Mouse (Mus musculus) intestine, embryonic 14.5 days (tissue): ENCODE measurements around the gene Olfr1487. TPM values are rescaled to one million over a fixed set of nuclear protein-coding genes. Genes with fewer than 3 reads are reported as not detected.
"Not testable (repeated sequence)": the region's sequence is repeated elsewhere in the genome, so short reads cannot be mapped to it uniquely, and the experiment has no call there.

Experiments used
- ATAC-seq: fragments of 200-750 bp; cut with Nextera tagmentation; replicated peaks from 2 replicates; pipeline ENCODE4 v1.8.0; 2017; ENCODE audit warnings: low read depth, moderate number of reproducible peaks, moderate TSS enrichment, moderate library complexity; ENCODE audit not compliant: low FRiP score, low TSS enrichment
- DNase-seq: peaks from one replicate; pipeline ENCODE4 v3.0.0-alpha.2; 2018; ENCODE audit warnings: low spot score
- H3K27ac ChIP-seq: fragments of 300-500 bp; sonication (generic); 2 replicates; pipeline ENCODE4 v1.5.1; 2014; ENCODE audit warnings: low read depth, mild to moderate bottlenecking, control low read depth
- H3K27me3 ChIP-seq: fragments of 300-500 bp; sonication (generic); replicated peaks from 2 replicates; pipeline ENCODE4 v1.6.1; 2014; ENCODE audit warnings: low read length, control low read depth; ENCODE audit not compliant: control insufficient read depth, insufficient read depth
- H3K36me3 ChIP-seq: fragments of 300-500 bp; sonication (generic); 2 replicates; pipeline ENCODE4 v1.6.1; 2014; ENCODE audit warnings: low read length, control low read depth; ENCODE audit not compliant: control insufficient read depth, insufficient read depth
- H3K4me1 ChIP-seq: fragments of 300-500 bp; sonication (generic); replicated peaks from 2 replicates; pipeline ENCODE4 v1.6.1; 2014; ENCODE audit warnings: low read length, control low read depth, mixed read lengths; ENCODE audit not compliant: control insufficient read depth, insufficient read depth
- H3K4me2 ChIP-seq: fragments of 300-500 bp; sonication (generic); 2 replicates; pipeline ENCODE4 v1.6.1; 2014; ENCODE audit warnings: low read length
- H3K4me3 ChIP-seq: fragments of 300-500 bp; sonication (generic); 2 replicates; pipeline ENCODE4 v1.5.1; 2014; ENCODE audit warnings: low read depth, low read length, control low read depth, mixed read lengths
- H3K9ac ChIP-seq: fragments of 300-500 bp; sonication (generic); 2 replicates; pipeline ENCODE4 v1.6.1; 2014; ENCODE audit warnings: mild to moderate bottlenecking, low read length
- H3K9me3 ChIP-seq: fragments of 300-500 bp; sonication (generic); 2 replicates; pipeline ENCODE4 v1.6.1; 2016; ENCODE audit warnings: low read length, control low read depth; ENCODE audit not compliant: control insufficient read depth
- WGBS: fragments of 180-500 bp; shearing (Covaris S2); extraction: QIAGEN DNeasy Blood & Tissue Kit; methylation state at CpG from one replicate; pipeline ENCODE4 v1.1.7; 2014; 5-methylcytosine and 5-hydroxymethylcytosine counted together
- microRNA-seq: library from miRNA; unstranded; fragments of <30 nt; microRNA quantifications from one replicate; pipeline ENCODE4, GENCODE M21; 2016
- polyA plus RNA-seq: library from polyadenylated mRNA; unstranded; fragments of >200 nt; fragmentation: Nextera tagmentation; extraction: Ambion mirVana; gene quantifications from 2 replicates; pipeline ENCODE4 v1.2.1, GENCODE M21; 2014

The Olfr1487 gene
- polyA plus RNA-seq: not detected in 2 replicates

DNA sequence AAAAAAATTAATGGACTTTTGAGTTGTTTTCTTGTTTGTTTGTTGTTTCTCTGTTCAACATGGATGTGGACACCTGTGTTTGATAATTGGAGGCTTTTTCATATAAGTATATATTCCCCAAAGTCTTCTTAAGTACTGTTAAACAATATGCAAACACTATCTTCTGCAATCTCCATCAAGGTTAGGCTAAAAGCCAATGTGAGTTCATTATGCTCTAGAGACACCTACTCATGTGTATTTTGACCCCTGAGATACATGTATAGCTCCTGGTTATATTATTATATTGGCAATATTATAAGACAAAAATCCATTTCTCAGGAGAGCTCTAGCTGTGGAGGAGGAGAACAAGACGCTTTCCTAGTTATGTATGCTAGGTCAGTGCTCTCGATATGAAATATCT, at the start of gene Olfr1487:
Gene Olfr1487, plus strand, starts transcription at position 301 of the 400 bp plus-strand sequence.
- not testable (repeated sequence) for H3K27ac ChIP-seq, ATAC-seq, H3K27me3 ChIP-seq, H3K9ac ChIP-seq, H3K36me3 ChIP-seq, H3K4me1 ChIP-seq, H3K4me3 ChIP-seq, H3K9me3 ChIP-seq, DNase-seq, H3K4me2 ChIP-seq
- 85% methylated on average over 2 of the region's 2 CpGs for WGBS

DNA sequence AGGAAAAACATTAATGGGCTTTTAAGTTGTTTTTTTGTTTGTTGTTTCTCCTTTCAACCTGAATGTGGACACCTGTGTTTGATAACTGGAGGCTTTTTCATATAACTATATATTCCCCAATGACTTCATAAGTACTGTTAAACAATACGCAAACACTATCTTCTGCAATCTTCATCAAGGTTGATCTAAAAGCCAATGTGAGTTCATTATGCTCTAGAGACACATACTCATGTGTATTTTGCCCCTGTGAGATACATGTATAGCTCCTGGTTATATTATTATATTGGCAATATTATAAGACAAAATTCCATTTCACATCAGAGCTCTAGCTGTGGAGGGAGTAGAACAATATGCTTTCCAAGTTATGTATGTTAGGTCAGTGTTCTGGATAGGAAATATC, 34.0 kb upstream of the Olfr1487 start, which contains the start of gene Olfr1484:
Gene Olfr1484, plus strand, starts transcription at position 301 of the 400 bp plus-strand sequence.
- ATAC-seq (no peak), DNase-seq (no peak)
- no peaks in the 10 kb centered on the region for H3K36me3 ChIP-seq
- H3K4me2 ChIP-seq: no peak within 1 kb of the TSS
- H3K9ac ChIP-seq: no peak within 1 kb of the TSS
- 95% methylated on average over 1 of the region's 1 CpGs for WGBS
- H3K27me3 ChIP-seq: no peaks in the 10 kb centered on the region
- H3K27ac ChIP-seq: no peak within 1 kb of the TSS
- no peak within 1 kb of the TSS for H3K4me3 ChIP-seq
- H3K4me1 ChIP-seq: no peaks in the 10 kb centered on the region
- no peaks in the 10 kb centered on the region for H3K9me3 ChIP-seq

DNA sequence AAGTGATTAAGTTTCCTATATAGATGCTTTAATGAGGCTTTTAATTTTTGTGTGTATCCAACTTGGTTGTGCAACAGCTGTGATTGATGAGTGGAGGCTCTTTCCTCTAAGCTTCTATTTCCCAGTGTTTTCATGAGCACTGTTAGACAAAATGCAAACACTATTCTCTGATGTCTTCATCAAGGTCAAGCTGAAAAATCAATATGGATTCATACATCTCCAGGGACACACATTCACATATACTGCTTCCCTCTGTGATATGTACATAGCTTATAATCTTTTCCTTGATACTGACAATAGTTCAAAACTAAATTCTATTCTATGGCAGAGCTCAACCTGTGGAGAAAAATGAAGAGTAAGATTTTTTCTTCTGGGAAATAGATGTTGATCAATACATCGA, 14.1 kb downstream of the Olfr1487 start, which contains the start of gene Olfr1489:
Gene Olfr1489, plus strand, starts transcription at position 301 of the 400 bp plus-strand sequence.
- no peak within 1 kb of the TSS for H3K9ac ChIP-seq
- no peaks in the 10 kb centered on the region for H3K27me3 ChIP-seq
- no peak within 1 kb of the TSS for H3K4me3 ChIP-seq
- no peaks in the 10 kb centered on the region for H3K36me3 ChIP-seq
- no peak within 1 kb of the TSS for H3K27ac ChIP-seq
- H3K4me1 ChIP-seq: no peaks in the 10 kb centered on the region
- H3K4me2 ChIP-seq: no peak within 1 kb of the TSS
- WGBS: 73% methylated on average over 1 of the region's 1 CpGs
- H3K9me3 ChIP-seq: no peaks in the 10 kb centered on the region; the same call in 1 of the 2 replicates
- ATAC-seq: no peak
- DNase-seq: no peak

DNA sequence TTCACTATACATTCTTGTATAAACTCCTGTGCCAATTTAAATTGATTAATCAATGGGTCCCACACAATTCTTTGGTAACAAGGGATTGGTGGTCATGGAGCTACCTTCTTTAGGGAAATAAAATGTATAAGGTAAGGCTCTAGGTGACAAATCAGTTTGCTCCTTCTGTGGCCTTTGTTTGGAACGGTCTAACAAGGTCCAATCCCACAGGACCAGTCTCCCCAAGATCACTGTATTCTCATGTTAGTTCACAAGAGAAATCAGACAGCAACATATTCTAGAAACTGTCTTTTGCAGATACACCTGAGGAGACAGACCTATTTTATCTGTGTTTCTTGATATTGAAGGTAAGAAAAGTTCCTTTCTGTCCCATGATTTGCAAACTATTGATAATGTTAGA, 33.6 kb downstream of the Olfr1487 start, which contains the start of gene Olfr1490:
Gene Olfr1490, plus strand, starts transcription at position 301 of the 400 bp plus-strand sequence.
- Histone ChIP-seq H3K9ac (no peak within 1 kb of the TSS), H3K4me3 (no peak within 1 kb of the TSS), H3K4me1 (no peaks in the 10 kb centered on the region), H3K36me3 (no peaks in the 10 kb centered on the region), H3K4me2 (no peak within 1 kb of the TSS), H3K27me3 (no peaks in the 10 kb centered on the region), H3K27ac (no peak within 1 kb of the TSS), H3K9me3 (no peaks in the 10 kb centered on the region)
- WGBS: 76% methylated on average over 1 of the region's 1 CpGs
- DNase-seq (no peak), ATAC-seq (no peak)

Small RNA genes lying within 50 kb of the gene (microRNA-seq; reads per million reads assigned to microRNA genes)
- gene Gm22323 (not detected), gene Gm23931 (not detected)

Other genes starting within 250 kb of the Olfr1487 start
- gene Olfr1469, start 209.5 kb upstream of the Olfr1487 start, polyA plus RNA-seq: not detected in 2 replicates
- not detected in 2 replicates for gene Olfr1471, start 174.0 kb upstream of the Olfr1487 start, polyA plus RNA-seq
- gene Olfr1472, start 161.3 kb upstream of the Olfr1487 start, polyA plus RNA-seq: not detected in 2 replicates
- gene Olfr1474, start 147.8 kb upstream of the Olfr1487 start, polyA plus RNA-seq: not detected in 2 replicates
- not detected in 2 replicates for gene Olfr1475, start 137.2 kb upstream of the Olfr1487 start, polyA plus RNA-seq
- gene Olfr1477, start 116.8 kb upstream of the Olfr1487 start, polyA plus RNA-seq: not detected in 2 replicates
- not detected in 2 replicates for gene Olfr1480, start 89.5 kb upstream of the Olfr1487 start, polyA plus RNA-seq
- gene Olfr1484, start 33.9 kb upstream of the Olfr1487 start, polyA plus RNA-seq: not detected in 2 replicates
- not detected in 2 replicates for gene Olfr1489, start 14.2 kb downstream of the Olfr1487 start, polyA plus RNA-seq
- not detected in 2 replicates for gene Olfr1490, start 33.7 kb downstream of the Olfr1487 start, polyA plus RNA-seq
- gene Olfr1491, start 79.9 kb downstream of the Olfr1487 start, polyA plus RNA-seq: not detected in 2 replicates
- gene Olfr1493-ps1, start 105.9 kb downstream of the Olfr1487 start, polyA plus RNA-seq: not detected in 2 replicates
- not detected in 2 replicates for gene Olfr1494, start 122.4 kb downstream of the Olfr1487 start, polyA plus RNA-seq
- gene Olfr1495, start 147.2 kb downstream of the Olfr1487 start, polyA plus RNA-seq: not detected in 2 replicates
- not detected in 2 replicates for gene Olfr1496, start 160.5 kb downstream of the Olfr1487 start, polyA plus RNA-seq
- not detected in 2 replicates for gene Olfr1497, start 180.8 kb downstream of the Olfr1487 start, polyA plus RNA-seq
- gene Olfr1499, start 202.1 kb downstream of the Olfr1487 start, polyA plus RNA-seq: not detected in 2 replicates
- gene Olfr1500, start 213.1 kb downstream of the Olfr1487 start, polyA plus RNA-seq: not detected in 2 replicates
- gene Olfr1501, start 233.3 kb downstream of the Olfr1487 start, polyA plus RNA-seq: not detected in 2 replicates
- gene Olfr1502, start 244.4 kb downstream of the Olfr1487 start, polyA plus RNA-seq: not detected in 2 replicates